Mouse (Mus musculus) CH12.LX (cell line): Measurements from ENCODE around the gene 1700049E17Rik1. TPM values are rescaled to one million over a fixed set of nuclear protein-coding genes. Genes with fewer than 3 reads are reported as not detected.
"Not testable (repeated sequence)": the region's sequence is repeated elsewhere in the genome, so short reads cannot be mapped to it uniquely, and the experiment has no call there.

ENCODE experiments used
- DNase-seq: peaks from one replicate; pipeline ENCODE4 v3.0.0-alpha.2; 2013; ENCODE audit errors: extremely low read depth
- H3K27ac ChIP-seq: 2 replicates; pipeline ENCODE4 v1.5.1; 2012; ENCODE audit warnings: low read depth, mild to moderate bottlenecking, control low read depth, moderate library complexity; ENCODE audit not compliant: insufficient read depth
- H3K27me3 ChIP-seq: replicated peaks from 2 replicates; pipeline ENCODE3; 2012; ENCODE audit warnings: inconsistent platforms
- H3K36me3 ChIP-seq, 2 experiments: replicated peaks in 1 of 2; 2 replicates each; pipeline versions ENCODE3 to v1.6.1; 2012; ENCODE audit warnings: inconsistent platforms in 1 of 2, low read length in 1 of 2, mild to moderate bottlenecking in 1 of 2, mixed read lengths in 1 of 2, moderate library complexity in 1 of 2; ENCODE audit not compliant: control insufficient read depth in 1 of 2, insufficient read depth in 1 of 2
- H3K4me1 ChIP-seq, 2 experiments: 2 replicates each; pipeline ENCODE4 v1.6.1; 2012; ENCODE audit warnings: inconsistent platforms in 1 of 2, moderate library complexity in 1 of 2; ENCODE audit not compliant: insufficient read depth in 2 of 2, control insufficient read depth in 1 of 2
- H3K4me2 ChIP-seq: 2 replicates; pipeline ENCODE4 v1.6.1; 2012; ENCODE audit warnings: low read depth, mild to moderate bottlenecking, control low read depth; ENCODE audit not compliant: poor library complexity, insufficient read depth, severe bottlenecking
- H3K4me3 ChIP-seq, 3 experiments: fragments of 150-350 bp in 1 of 3; sonication (generic) in 1 of 3; replicated peaks in 1 of 3; 2 replicates each; pipeline versions ENCODE3 to v1.5.1; 2011 to 2012; ENCODE audit warnings: low read depth in 2 of 3, low read length in 2 of 3, mild to moderate bottlenecking in 2 of 3, moderate library complexity in 2 of 3, control low read depth in 1 of 3, improper control_type of control experiment in 1 of 3, inconsistent platforms in 1 of 3, mixed read lengths in 1 of 3; ENCODE audit not compliant: poor library complexity in 1 of 3
- H3K79me2 ChIP-seq: replicated peaks from 2 replicates; pipeline ENCODE4 v1.6.1; 2012; ENCODE audit warnings: mild to moderate bottlenecking, moderate library complexity; ENCODE audit not compliant: control insufficient read depth, poor library complexity, insufficient read depth, severe bottlenecking; ENCODE audit errors: extremely low read depth
- H3K9ac ChIP-seq: 2 replicates; pipeline ENCODE4 v1.6.1; 2012; ENCODE audit warnings: low read depth, mild to moderate bottlenecking, control low read depth, moderate library complexity; ENCODE audit not compliant: insufficient read depth
- H3K9me3 ChIP-seq: replicated peaks from 2 replicates; pipeline ENCODE3; 2012; ENCODE audit warnings: low read length, inconsistent platforms, mixed read lengths
- dilution Hi-C: fragments of 300-500 bp; cut with MboI; formaldehyde crosslinking; loops from 2 replicates; pipeline ENCODE4 v1.14.3; 2020; ENCODE audit warnings: low sequenced_read_pairs; ENCODE audit not compliant: extremely low pct_unique_long_range_greater_than_20kb, extremely low pct_ligation_motif_present
- in situ Hi-C: fragments of 300-500 bp; cut with MboI; formaldehyde crosslinking; loops from 3 replicates; pipeline ENCODE4 v1.14.3; 2019; ENCODE audit warnings: low sequenced_read_pairs, low pct_ligation_motif_present, low pct_unique_long_range_greater_than_20kb, mixed read lengths
- polyA plus RNA-seq: library from polyadenylated mRNA; unstranded; fragments of >175 nt; gene quantifications from 2 replicates; pipeline ENCODE4 v1.2.1, GENCODE M21; 2012; ENCODE audit warnings: low read depth; ENCODE audit not compliant: insufficient read length
- total RNA-seq, 2 experiments: library from RNA; depleted of rRNA; stranded (reverse); fragments of 300-350 nt in 1 of 2; fragments of >200 nt in 1 of 2; gene quantifications; 2 replicates each; pipeline ENCODE4 v1.2.3; 2012 to 2014

1700049E17Rik1 gene
- total RNA-seq (2012; rRNA removed) (not detected in 2 replicates), total RNA-seq (2014; rRNA removed) (not detected in 2 replicates), polyA plus RNA-seq (not detected in 2 replicates)

- H3K27me3 ChIP-seq, H3K4me1 ChIP-seq, DNase-seq, dilution Hi-C loops, H3K36me3 ChIP-seq, H3K4me2 ChIP-seq, H3K9me3 ChIP-seq, H3K9ac ChIP-seq, H3K4me3 ChIP-seq, in situ Hi-C loops, H3K79me2 ChIP-seq, H3K27ac ChIP-seq: not testable (repeated sequence)
Measured at GRCm38 (mm10) chr14:41924649-41925048, at the start of gene 1700049E17Rik1. TSS of gene 1700049E17Rik1 (plus strand) at chr14:41924949.

- H3K79me2 ChIP-seq, H3K4me3 ChIP-seq, H3K9me3 ChIP-seq, in situ Hi-C loops, H3K9ac ChIP-seq, dilution Hi-C loops, H3K36me3 ChIP-seq, DNase-seq, H3K4me2 ChIP-seq, H3K27ac ChIP-seq, H3K4me1 ChIP-seq, H3K27me3 ChIP-seq: not testable (repeated sequence)
Measured at GRCm38 (mm10) chr14:41907190-41907589, 17.6 kb upstream of the 1700049E17Rik1 start, which contains the start of gene Gm7980. TSS of gene Gm7980 (minus strand) at chr14:41907290.

GRCm38 (mm10) chr14:41943695-41944094 lies 18.9 kb downstream of the 1700049E17Rik1 start, which contains the start of gene 1700024B05Rik:
TSS of gene 1700024B05Rik (plus strand) at chr14:41943995.
- H3K36me3 ChIP-seq, H3K9me3 ChIP-seq, H3K4me2 ChIP-seq, H3K79me2 ChIP-seq, in situ Hi-C loops, H3K9ac ChIP-seq, H3K4me1 ChIP-seq, dilution Hi-C loops, H3K27ac ChIP-seq, H3K4me3 ChIP-seq, H3K27me3 ChIP-seq, DNase-seq: not testable (repeated sequence)

GRCm38 (mm10) chr14:41964095-41964494 lies 39.3 kb downstream of the 1700049E17Rik1 start:
- H3K4me3 ChIP-seq, H3K79me2 ChIP-seq, H3K36me3 ChIP-seq, H3K4me2 ChIP-seq, DNase-seq, H3K9ac ChIP-seq, in situ Hi-C loops, dilution Hi-C loops, H3K4me1 ChIP-seq, H3K9me3 ChIP-seq, H3K27me3 ChIP-seq, H3K27ac ChIP-seq: not testable (repeated sequence)

GRCm38 (mm10) chr14:41967827-41968226 lies 43.1 kb downstream of the 1700049E17Rik1 start, which contains the start of gene Gm6401:
TSS of gene Gm6401 (minus strand) at chr14:41967927.
- H3K9ac ChIP-seq, H3K9me3 ChIP-seq, H3K27ac ChIP-seq, DNase-seq, dilution Hi-C loops, H3K27me3 ChIP-seq, H3K4me2 ChIP-seq, H3K4me3 ChIP-seq, H3K36me3 ChIP-seq, H3K4me1 ChIP-seq, H3K79me2 ChIP-seq, in situ Hi-C loops: not testable (repeated sequence)

GRCm38 (mm10) chr14:41968596-41968995 lies 43.8 kb downstream of the 1700049E17Rik1 start:
- H3K4me2 ChIP-seq = not testable (repeated sequence)

More at GRCm38 (mm10) chr14:41968596-41968995, 43.8 kb downstream of the 1700049E17Rik1 start:
- H3K27ac ChIP-seq, dilution Hi-C loops, H3K36me3 ChIP-seq, H3K9me3 ChIP-seq, H3K4me3 ChIP-seq, in situ Hi-C loops, H3K4me1 ChIP-seq, H3K79me2 ChIP-seq, H3K27me3 ChIP-seq, DNase-seq, H3K9ac ChIP-seq: not testable (repeated sequence)
